Mouse (Mus musculus): ENCODE data around the gene Zfp276. TPM values are rescaled to one million over a fixed set of nuclear protein-coding genes. Genes with fewer than 3 reads are reported as not detected.

The Zfp276 gene
- polyA plus RNA-seq, 1 experiment from 2014 or later = 16.0 TPM

Other genes with a start within 250 kb of the Zfp276 start
- gene Ankrd11, start 211.9 kb upstream of the Zfp276 start, polyA plus RNA-seq (2014; fragmentation: Nextera tagmentation; extraction: Ambion mirVana) = 49.2 and 53.8 TPM in 2 replicates
- 41.3 and 46.0 TPM in 2 replicates for gene Spg7, start 191.3 kb upstream of the Zfp276 start, polyA plus RNA-seq (2014; fragmentation: Nextera tagmentation; extraction: Ambion mirVana)
- gene Rpl13, start 151.8 kb upstream of the Zfp276 start, polyA plus RNA-seq (2014; fragmentation: Nextera tagmentation; extraction: Ambion mirVana) = 1,965 and 2,035 TPM in 2 replicates
- 5.2 and 5.9 TPM in 2 replicates for gene Cpne7, start 136.8 kb upstream of the Zfp276 start, polyA plus RNA-seq (2014; fragmentation: Nextera tagmentation; extraction: Ambion mirVana)
- 4.6 and 5.6 TPM in 2 replicates for gene Sult5a1, start 95.9 kb upstream of the Zfp276 start, polyA plus RNA-seq (2014; fragmentation: Nextera tagmentation; extraction: Ambion mirVana)
- 0.52 and 1.3 TPM in 2 replicates for gene Dpep1, start 68.0 kb upstream of the Zfp276 start, polyA plus RNA-seq (2014; fragmentation: Nextera tagmentation; extraction: Ambion mirVana)
- 95.4 and 104 TPM in 2 replicates for gene Chmp1a, start 41.4 kb upstream of the Zfp276 start, polyA plus RNA-seq (2014; fragmentation: Nextera tagmentation; extraction: Ambion mirVana)
- gene Spata33, start 41.4 kb upstream of the Zfp276 start, polyA plus RNA-seq (2014; fragmentation: Nextera tagmentation; extraction: Ambion mirVana) = 1.4 and 1.7 TPM in 2 replicates
- 22.8 and 25.0 TPM in 2 replicates for gene Cdk10, start 29.4 kb upstream of the Zfp276 start, polyA plus RNA-seq (2014; fragmentation: Nextera tagmentation; extraction: Ambion mirVana)
- 2.0 and 2.2 TPM in 2 replicates for gene Spata2l, start 18.0 kb upstream of the Zfp276 start, polyA plus RNA-seq (2014; fragmentation: Nextera tagmentation; extraction: Ambion mirVana)
- 9.2 and 10.7 TPM in 2 replicates for gene Vps9d1, start 153 bp downstream of the Zfp276 start, polyA plus RNA-seq (2014; fragmentation: Nextera tagmentation; extraction: Ambion mirVana)
- gene Fanca, start 64.4 kb downstream of the Zfp276 start, polyA plus RNA-seq (2014; fragmentation: Nextera tagmentation; extraction: Ambion mirVana) = 39.7 and 46.8 TPM in 2 replicates
- 6.5 and 6.7 TPM in 2 replicates for gene Spire2, start 78.5 kb downstream of the Zfp276 start, polyA plus RNA-seq (2014; fragmentation: Nextera tagmentation; extraction: Ambion mirVana)
- 136 and 147 TPM in 2 replicates for gene Tcf25, start 119.6 kb downstream of the Zfp276 start, polyA plus RNA-seq (2014; fragmentation: Nextera tagmentation; extraction: Ambion mirVana)
- gene Mc1r, start 152.9 kb downstream of the Zfp276 start, polyA plus RNA-seq (2014; fragmentation: Nextera tagmentation; extraction: Ambion mirVana) = 0.04 and 0.06 TPM in 2 replicates
- gene Tubb3, start 157.2 kb downstream of the Zfp276 start, polyA plus RNA-seq (2014; fragmentation: Nextera tagmentation; extraction: Ambion mirVana) = 6.0 and 6.9 TPM in 2 replicates
- gene Def8, start 169.3 kb downstream of the Zfp276 start, polyA plus RNA-seq (2014; fragmentation: Nextera tagmentation; extraction: Ambion mirVana) = 27.0 and 32.7 TPM in 2 replicates
- gene Afg3l1, start 223.7 kb downstream of the Zfp276 start, polyA plus RNA-seq (2014; fragmentation: Nextera tagmentation; extraction: Ambion mirVana) = 42.2 and 43.0 TPM in 2 replicates